Mouse (Mus musculus) MEL (cell line): ENCODE measurements at regions not wholly inside any gene's neighbourhood (a gene's known extent, or its start where the extent isn't known, plus 50 kb on each side); places are given as distances from the start of the nearest gene placed in this dataset.
"Not testable (repeated sequence)": the region's sequence is repeated elsewhere in the genome, so short reads cannot be mapped to it uniquely, and the experiment has no call there.

Source experiments
- DNase-seq: peaks from one replicate; pipeline ENCODE4 v3.0.0; 2011; ENCODE audit warnings: low read depth, low spot score
- H3K27ac ChIP-seq: 2 replicates; pipeline ENCODE4 v1.5.1; 2012; ENCODE audit warnings: low read depth, mild to moderate bottlenecking, control low read depth, low read length, moderate library complexity; ENCODE audit not compliant: control insufficient read depth
- H3K27me3 ChIP-seq, 2 experiments: fragments of 150-350 bp in 1 of 2; sonication (generic) in 1 of 2; 2 replicates each; pipeline ENCODE4 v1.6.1; 2012; ENCODE audit warnings: low read length in 2 of 2, mild to moderate bottlenecking in 2 of 2, improper control_type of control experiment in 1 of 2, moderate library complexity in 1 of 2; ENCODE audit not compliant: insufficient read depth in 2 of 2, control insufficient read depth in 1 of 2
- H3K36me3 ChIP-seq, 2 experiments: 2 replicates each; pipeline ENCODE4 v1.6.1; 2012 to 2014; ENCODE audit warnings: low read length in 2 of 2, improper control_type of control experiment in 1 of 2, inconsistent platforms in 1 of 2, mild to moderate bottlenecking in 1 of 2; ENCODE audit not compliant: insufficient read depth in 2 of 2, control insufficient read depth in 1 of 2
- H3K4me1 ChIP-seq, 2 experiments: fragments of 150-350 bp in 1 of 2; sonication (generic) in 1 of 2; 2 replicates each; pipeline ENCODE4 v1.6.1; 2012; ENCODE audit warnings: low read length in 2 of 2, improper control_type of control experiment in 1 of 2, mild to moderate bottlenecking in 1 of 2; ENCODE audit not compliant: insufficient read depth in 2 of 2, control insufficient read depth in 1 of 2
- H3K4me3 ChIP-seq, 2 experiments: fragments of 150-350 bp in 1 of 2; sonication (generic) in 1 of 2; 2 replicates each; pipeline ENCODE4 v1.5.1; 2012; ENCODE audit warnings: low read depth in 2 of 2, low read length in 2 of 2, mild to moderate bottlenecking in 2 of 2, moderate library complexity in 2 of 2, control low read depth in 1 of 2, improper control_type of control experiment in 1 of 2; ENCODE audit not compliant: control insufficient read depth in 1 of 2, insufficient read depth in 1 of 2
- H3K79me2 ChIP-seq: 2 replicates; pipeline ENCODE4 v1.6.1; 2012; ENCODE audit warnings: mild to moderate bottlenecking, low read length, moderate library complexity; ENCODE audit not compliant: control insufficient read depth, poor library complexity, insufficient read depth
- H3K9ac ChIP-seq: 2 replicates; pipeline ENCODE4 v1.6.1; 2012; ENCODE audit warnings: low read depth, mild to moderate bottlenecking, control low read depth, low read length, moderate library complexity; ENCODE audit not compliant: control insufficient read depth, poor library complexity, severe bottlenecking
- H3K9me3 ChIP-seq: fragments of 150-350 bp; sonication (generic); replicated peaks from 2 replicates; pipeline ENCODE4 v1.6.1; 2012; ENCODE audit warnings: mild to moderate bottlenecking, low read length, improper control_type of control experiment, moderate library complexity; ENCODE audit not compliant: insufficient read depth
- CHD2 ChIP-seq: IDR thresholded peaks from 2 replicates; pipeline ENCODE4 v1.6.1; 2011; ENCODE audit warnings: low read length, improper control_type of control experiment
- CTCF ChIP-seq, 3 experiments: IDR thresholded peaks in 2 of 3; conservative IDR thresholded peaks in 1 of 3; 2 replicates each; pipeline ENCODE4 v1.5.1; 2011 to 2012; ENCODE audit warnings: low read length in 3 of 3, low read depth in 2 of 3, mild to moderate bottlenecking in 2 of 3, improper control_type of control experiment in 1 of 3, inconsistent platforms in 1 of 3, mixed read lengths in 1 of 3, moderate library complexity in 1 of 3; ENCODE audit not compliant: control insufficient read depth in 1 of 3, insufficient read depth in 1 of 3, poor library complexity in 1 of 3, severe bottlenecking in 1 of 3
- ELF1 ChIP-seq: IDR thresholded peaks from 2 replicates; pipeline ENCODE4 v1.6.1; 2014; ENCODE audit warnings: low read depth, mild to moderate bottlenecking, inconsistent platforms, low read length, improper control_type of control experiment, moderate library complexity
- EP300 ChIP-seq, 2 experiments: IDR thresholded peaks; 2 replicates each; pipeline ENCODE4 v1.6.1; 2011; ENCODE audit warnings: improper control_type of control experiment in 2 of 2, low read length in 2 of 2, low read depth in 1 of 2, mild to moderate bottlenecking in 1 of 2
- GABPA ChIP-seq: IDR thresholded peaks from 2 replicates; pipeline ENCODE4 v1.6.1; 2012; ENCODE audit warnings: low read depth, mild to moderate bottlenecking, inconsistent platforms, low read length, improper control_type of control experiment, moderate library complexity
- KAT2A ChIP-seq: conservative IDR thresholded peaks from 2 replicates; pipeline ENCODE4 v1.6.1; 2012; ENCODE audit warnings: low read depth, low read length, improper control_type of control experiment, inconsistent platforms
- MAX ChIP-seq: IDR thresholded peaks from 2 replicates; pipeline ENCODE4 v1.6.1; 2011; ENCODE audit warnings: low read length, improper control_type of control experiment
- MEF2A ChIP-seq: IDR thresholded peaks from 2 replicates; pipeline ENCODE4 v1.6.1; 2014; ENCODE audit warnings: low read depth, mild to moderate bottlenecking, inconsistent platforms, low read length, improper control_type of control experiment; ENCODE audit not compliant: poor library complexity, insufficient replicate concordance, severe bottlenecking; ENCODE audit errors: extremely low read depth
- NELFE ChIP-seq: IDR thresholded peaks from 2 replicates; pipeline ENCODE4 v1.6.1; 2011; ENCODE audit warnings: low read depth, low read length, improper control_type of control experiment
- POLR2A ChIP-seq, 2 experiments: IDR thresholded peaks; 2 replicates each; pipeline ENCODE4 v1.6.1; 2011 to 2012; ENCODE audit warnings: low read length in 2 of 2, mild to moderate bottlenecking in 2 of 2, control low read depth in 1 of 2, improper control_type of control experiment in 1 of 2, low read depth in 1 of 2, moderate library complexity in 1 of 2; ENCODE audit not compliant: control insufficient read depth in 1 of 2, insufficient read depth in 1 of 2, poor library complexity in 1 of 2
- RAD21 ChIP-seq: IDR thresholded peaks from 2 replicates; pipeline ENCODE4 v1.6.1; 2011; ENCODE audit warnings: mild to moderate bottlenecking, low read depth, low read length, improper control_type of control experiment
- RCOR1 ChIP-seq: IDR thresholded peaks from 2 replicates; pipeline ENCODE4 v1.6.1; 2012; ENCODE audit warnings: low read depth, mild to moderate bottlenecking, inconsistent platforms, low read length, improper control_type of control experiment
- TBP ChIP-seq: IDR thresholded peaks from 2 replicates; pipeline ENCODE4 v1.8.0; 2011; ENCODE audit warnings: low read depth, low read length, improper control_type of control experiment
- TCF12 ChIP-seq: IDR thresholded peaks from 2 replicates; pipeline ENCODE4 v1.6.1; 2014; ENCODE audit warnings: low read depth, mild to moderate bottlenecking, inconsistent platforms, low read length, improper control_type of control experiment, moderate library complexity
- USF1 ChIP-seq: IDR thresholded peaks from 2 replicates; pipeline ENCODE4 v1.6.1; 2014; ENCODE audit warnings: low read depth, mild to moderate bottlenecking, inconsistent platforms, low read length, improper control_type of control experiment, moderate library complexity
- USF2 ChIP-seq, 2 experiments: IDR thresholded peaks; 2 replicates each; pipeline ENCODE4 v1.6.1; 2011 to 2012; ENCODE audit warnings: improper control_type of control experiment in 2 of 2, low read length in 2 of 2, borderline replicate concordance in 1 of 2, inconsistent platforms in 1 of 2, low read depth in 1 of 2, mild to moderate bottlenecking in 1 of 2; ENCODE audit not compliant: insufficient read depth in 1 of 2
- ZMIZ1 ChIP-seq: IDR thresholded peaks from 2 replicates; pipeline ENCODE4 v1.6.1; 2012; ENCODE audit warnings: low read depth, mild to moderate bottlenecking, inconsistent platforms, low read length, improper control_type of control experiment, moderate library complexity

GRCm38 (mm10) chr1:47164417-47164816, 271.8 kb upstream of the Slc39a10 start:
- Histone ChIP-seq H3K36me3 (no peaks in the 10 kb centered on the region), H3K9ac (no peak overlapping the region), H3K79me2 (no peaks in the 10 kb centered on the region), H3K27ac (no peak overlapping the region), H3K4me3 (no peak overlapping the region), H3K4me1 (no peaks in the 10 kb centered on the region), H3K27me3 (no peaks in the 10 kb centered on the region), H3K9me3 (no peaks in the 10 kb centered on the region)
- no peak for DNase-seq
- TF ChIP-seq USF2 (IDR thresholded peaks at IDR 0.05; ENCODE audit: borderline replicate concordance in 1 of 2, insufficient read depth in 1 of 2, low read depth in 1 of 2, low read length in 2 of 2), result no peak
- no peak for TF ChIP-seq POLR2A (IDR thresholded peaks at IDR 0.05; ENCODE audit: control insufficient read depth in 1 of 2, insufficient read depth in 1 of 2, low read depth in 1 of 2, low read length in 2 of 2, poor library complexity in 1 of 2)
- TF ChIP-seq TBP, result no peak
- no peak for TF ChIP-seq MEF2A
- TF ChIP-seq CHD2, result no peak
- TF ChIP-seq RAD21, result no peak
- no peak for TF ChIP-seq RCOR1
- no peak for TF ChIP-seq TCF12
- TF ChIP-seq MAX, result no peak
- no peak for TF ChIP-seq ZMIZ1

GRCm38 (mm10) chr1:47163808-47164410, 271.3 kb upstream of the Slc39a10 start:
- H3K79me2 ChIP-seq, result no peaks in the 10 kb centered on the region
- H3K9ac ChIP-seq, result no peak overlapping the region
- no peak overlapping the region for H3K27ac ChIP-seq
- no peak for DNase-seq
- no peaks in the 10 kb centered on the region for H3K9me3 ChIP-seq
- H3K36me3 ChIP-seq, result no peaks in the 10 kb centered on the region
- no peak for TF ChIP-seq CTCF (IDR thresholded peaks at IDR 0.05 in 2 of 3, conservative IDR thresholded peaks at IDR 0.05 in 1 of 3; ENCODE audit: control insufficient read depth in 1 of 3, insufficient read depth in 1 of 3, low read depth in 2 of 3, low read length in 3 of 3, poor library complexity in 1 of 3, severe bottlenecking in 1 of 3)
- no peak for TF ChIP-seq USF2 (IDR thresholded peaks at IDR 0.05; ENCODE audit: borderline replicate concordance in 1 of 2, insufficient read depth in 1 of 2, low read depth in 1 of 2, low read length in 2 of 2)
- TF ChIP-seq RAD21, result no peak
- no peak for TF ChIP-seq EP300 (IDR thresholded peaks at IDR 0.05; ENCODE audit: low read depth in 1 of 2, low read length in 2 of 2)
- TF ChIP-seq ELF1, result no peak
- TF ChIP-seq GABPA, result no peak
- no peak for TF ChIP-seq KAT2A
- TF ChIP-seq NELFE, result no peak
- no peak for TF ChIP-seq POLR2A (IDR thresholded peaks at IDR 0.05; ENCODE audit: control insufficient read depth in 1 of 2, insufficient read depth in 1 of 2, low read depth in 1 of 2, low read length in 2 of 2, poor library complexity in 1 of 2)
- no peak for TF ChIP-seq USF1
- H3K4me3 ChIP-seq, result no peak overlapping the region
- no peaks in the 10 kb centered on the region for H3K27me3 ChIP-seq
- H3K4me1 ChIP-seq, result no peaks in the 10 kb centered on the region

- H3K36me3 ChIP-seq, H3K4me3 ChIP-seq, H3K4me1 ChIP-seq, H3K9ac ChIP-seq, DNase-seq, H3K79me2 ChIP-seq, H3K27me3 ChIP-seq, H3K27ac ChIP-seq, H3K9me3 ChIP-seq: not testable (repeated sequence)
Measured at GRCm38 (mm10) chr1:47130031-47130430, 237.4 kb upstream of the Slc39a10 start.
